Comparison of ENCODE assay signal across 27 mouse cellular contexts in genomic region chr6:32790487-32790886, GRCm38 (mm10).
"Had no signal": no experiment of that assay in that cellular context is flagged by ENCODE, and none has a peak within 500 bp of the region (broad histone marks: within the 10 kb centered on the region; RNA-seq: fewer than 3 reads in every experiment).

No protein-coding gene starts in this region.

- ATAC-seq: hindbrain, embryonic 16.5 days; inflammation-experienced regulatory T-cells, adult 6 months; intestine, embryonic 15.5 days; intestine, postnatal 0 days; liver, postnatal 0 days had no signal

- H3K9ac ChIP-seq: heart, embryonic 12.5 days; hindbrain, embryonic 12.5 days; hindbrain, embryonic 14.5 days; intestine, embryonic 15.5 days; limb, embryonic 12.5 days; liver, embryonic 13.5 days; liver, embryonic 15.5 days; liver, postnatal 0 days had no signal

- H3K4me2 ChIP-seq: heart, embryonic 12.5 days; hindbrain, embryonic 12.5 days; hindbrain, embryonic 14.5 days; intestine, embryonic 15.5 days; limb, embryonic 12.5 days; liver, embryonic 11.5 days; liver, embryonic 13.5 days; liver, embryonic 15.5 days had no signal

- H3K36me3 ChIP-seq: intestine, embryonic 15.5 days had no signal

- H3K27ac ChIP-seq: heart, embryonic 10.5 days; hindbrain, embryonic 10.5 days; hindbrain, embryonic 12.5 days; hindbrain, embryonic 14.5 days; intestine, embryonic 15.5 days; layer of hippocampus, adult 2 months; left cerebral cortex, adult 2 months; limb, embryonic 10.5 days; limb, embryonic 12.5 days; liver, embryonic 13.5 days; liver, embryonic 15.5 days had no signal

- H3K9me3 ChIP-seq: heart, embryonic 10.5 days; heart, embryonic 12.5 days; hindbrain, embryonic 10.5 days; hindbrain, embryonic 12.5 days; intestine, embryonic 15.5 days; limb, embryonic 10.5 days; limb, embryonic 12.5 days; liver, embryonic 13.5 days; liver, embryonic 15.5 days had no signal

- H3K4me1 ChIP-seq: heart, embryonic 10.5 days; heart, embryonic 12.5 days; intestine, embryonic 15.5 days had no signal

- H3K27me3 ChIP-seq: heart, embryonic 12.5 days; hindbrain, embryonic 12.5 days; intestine, embryonic 15.5 days; limb, embryonic 12.5 days; liver, embryonic 13.5 days; liver, embryonic 15.5 days had no signal

- DNase-seq: gastrocnemius, postnatal 10 days; gastrocnemius, postnatal 25 days; heart, adult 18-20 months; heart, postnatal 10 days; heart, postnatal 4 days; kidney, adult 18-20 months; kidney, postnatal 10 days; kidney, postnatal 25 days; kidney, postnatal 4 days; liver; liver, embryonic 13.5 days; liver, postnatal 0 days had no signal

- H3K4me3 ChIP-seq: heart, embryonic 10.5 days; heart, embryonic 12.5 days; hindbrain, embryonic 10.5 days; hindbrain, embryonic 12.5 days; intestine, embryonic 15.5 days; layer of hippocampus, adult 2 months; left cerebral cortex, adult 2 months; limb, embryonic 10.5 days; limb, embryonic 12.5 days; liver, embryonic 13.5 days; liver, embryonic 15.5 days had no signal
